Mouse (Mus musculus): Measurements from ENCODE around the gene Hspa13. TPM values are rescaled to one million over a fixed set of nuclear protein-coding genes. Genes with fewer than 3 reads are reported as not detected.

Hspa13 gene
- polyA plus RNA-seq, 1 experiment from 2014 or later = 26.4 TPM

Small RNA genes within 50 kb of the gene (microRNA-seq; reads per million reads assigned to microRNA genes)
- not detected for gene Gm22923

Other genes with a start within 250 kb of the Hspa13 start
- not detected in 2 replicates for gene Lipi, start 181.0 kb downstream of the Hspa13 start, polyA plus RNA-seq (2016; fragmentation: Nextera tagmentation; extraction: Ambion mirVana)
- 0.27 and 0.47 TPM in 2 replicates for gene Rbm11, start 174.3 kb downstream of the Hspa13 start, polyA plus RNA-seq (2016; fragmentation: Nextera tagmentation; extraction: Ambion mirVana)